Mouse (Mus musculus): Measurements from ENCODE around the gene Tmem198. TPM values are rescaled to one million over a fixed set of nuclear protein-coding genes. Genes with fewer than 3 reads are reported as not detected.

Tmem198 gene
- 35.9 and 43.4 TPM in 2 replicates for polyA plus RNA-seq (2015; fragmentation: Nextera tagmentation; extraction: Ambion mirVana)

DNA sequence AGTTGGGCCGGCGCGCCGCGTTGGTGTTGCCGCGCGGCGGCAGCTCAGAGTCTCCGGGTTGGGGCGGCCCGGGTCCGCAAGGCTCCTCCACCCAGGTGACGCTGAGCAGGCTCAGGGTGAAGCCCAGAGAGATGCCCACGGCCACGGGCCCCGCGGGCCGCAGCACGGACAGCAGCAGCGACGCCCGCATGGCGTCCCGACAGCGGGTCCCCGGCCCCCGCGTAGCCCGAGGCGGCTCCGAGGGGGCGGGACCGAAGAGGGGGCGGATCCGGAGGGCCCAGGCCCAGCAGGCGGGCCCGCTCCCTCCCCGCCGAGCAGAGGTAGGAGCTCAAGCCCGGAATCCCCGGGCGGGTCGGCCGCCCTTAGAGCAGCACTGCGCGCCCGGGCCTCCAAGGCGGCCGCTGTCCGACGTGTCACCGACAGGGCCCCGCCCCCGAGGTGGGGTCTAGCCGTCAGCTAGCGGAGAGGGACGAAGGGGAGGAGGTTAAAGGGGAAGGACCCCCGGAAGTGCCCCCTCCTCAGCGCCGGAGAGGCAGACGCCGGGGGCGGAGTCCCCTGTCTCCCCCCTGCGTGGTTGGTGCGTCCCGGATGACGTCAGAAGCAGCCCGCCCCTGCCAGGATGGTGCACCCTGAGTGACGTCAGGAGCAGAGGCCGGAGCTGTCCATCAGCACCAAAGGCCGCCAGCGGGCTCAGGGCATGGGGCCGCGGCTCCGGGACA, at the start of gene Tmem198, which contains the start of gene Chpf:
TSS of gene Tmem198 (plus strand) at position 617 of the 719 bp plus-strand sequence.
TSS of gene Chpf (minus strand) at position 392 of the 719 bp plus-strand sequence.

DNA sequence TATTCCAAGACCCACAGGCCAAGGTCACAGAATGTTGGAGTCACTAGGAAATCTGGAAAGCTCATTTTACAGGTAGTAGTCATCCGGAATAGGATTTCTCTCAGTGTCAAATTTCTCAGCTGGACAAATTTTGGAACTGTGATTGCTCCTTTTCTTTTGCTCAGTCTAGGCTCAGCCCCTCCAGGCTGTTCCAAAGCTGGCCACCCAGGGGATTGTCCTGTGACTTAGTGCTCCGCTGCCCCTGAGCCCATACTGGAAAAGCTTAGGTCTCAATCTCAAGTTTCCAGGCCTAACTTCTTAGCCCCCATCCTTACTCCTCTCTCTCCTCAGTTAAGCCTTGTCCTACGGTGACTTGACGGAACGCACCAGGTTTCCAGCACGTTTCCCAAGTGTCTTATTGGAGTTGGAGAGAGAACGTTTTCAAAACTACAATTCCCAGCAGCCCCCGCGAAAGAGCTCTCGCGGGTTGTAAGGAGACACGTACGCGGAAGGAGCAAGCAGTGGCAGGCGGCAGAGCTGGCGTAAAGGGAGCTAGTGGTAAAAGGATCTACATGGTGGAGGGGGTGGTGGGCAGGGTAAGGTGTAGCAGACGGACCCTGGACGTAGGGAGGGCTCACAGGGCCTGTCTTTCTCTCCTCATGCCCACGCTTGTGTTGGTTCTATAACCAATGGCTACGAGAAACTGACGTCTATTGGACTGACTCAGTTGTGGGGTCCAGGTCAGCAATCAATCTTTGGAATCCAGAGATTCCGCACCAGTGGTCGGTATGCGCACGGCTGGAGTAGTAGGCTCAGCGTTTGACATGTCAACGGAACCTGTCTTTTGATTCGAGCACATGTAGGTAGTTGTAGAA, 43.6 kb upstream of the Tmem198 start, which contains the start of gene Gmppa:
TSS of gene Gmppa (plus strand) at position 456 of the 854 bp plus-strand sequence.

DNA sequence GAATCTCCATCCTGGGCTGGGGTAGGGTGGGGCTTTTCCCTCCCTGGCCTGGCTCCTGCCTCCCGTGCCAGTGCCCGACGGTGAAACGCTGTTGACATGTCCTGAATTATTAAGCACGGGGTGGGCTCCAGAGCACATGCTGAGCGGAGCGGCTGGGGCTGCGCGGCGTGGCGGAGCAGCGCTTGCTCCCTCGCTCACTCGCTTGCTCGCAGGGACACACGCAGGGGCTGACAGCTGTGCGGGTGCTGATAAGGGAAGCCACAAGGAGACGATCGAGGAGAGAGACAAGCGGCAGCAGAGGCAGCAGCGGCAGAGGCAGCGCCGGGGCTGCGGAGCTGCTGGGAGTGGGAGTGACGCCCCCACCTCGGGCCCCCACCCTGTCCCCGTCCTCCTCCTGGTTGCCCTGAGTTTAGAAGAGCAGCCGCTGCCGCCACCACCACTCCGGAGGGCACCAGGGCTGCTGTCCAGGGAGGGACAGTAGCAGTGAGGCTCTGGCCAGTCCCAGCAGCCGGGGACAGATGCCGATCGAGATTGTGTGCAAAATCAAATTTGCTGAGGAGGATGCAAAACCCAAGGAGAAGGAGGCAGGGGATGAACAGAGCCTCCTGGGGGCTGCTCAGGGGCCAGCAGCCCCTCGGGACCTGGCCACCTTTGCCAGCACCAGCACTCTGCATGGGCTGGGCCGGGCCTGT, 28.9 kb upstream of the Tmem198 start, which contains the start of gene Asic4:
TSS of gene Asic4 (plus strand) at position 123 of the 692 bp plus-strand sequence.

DNA sequence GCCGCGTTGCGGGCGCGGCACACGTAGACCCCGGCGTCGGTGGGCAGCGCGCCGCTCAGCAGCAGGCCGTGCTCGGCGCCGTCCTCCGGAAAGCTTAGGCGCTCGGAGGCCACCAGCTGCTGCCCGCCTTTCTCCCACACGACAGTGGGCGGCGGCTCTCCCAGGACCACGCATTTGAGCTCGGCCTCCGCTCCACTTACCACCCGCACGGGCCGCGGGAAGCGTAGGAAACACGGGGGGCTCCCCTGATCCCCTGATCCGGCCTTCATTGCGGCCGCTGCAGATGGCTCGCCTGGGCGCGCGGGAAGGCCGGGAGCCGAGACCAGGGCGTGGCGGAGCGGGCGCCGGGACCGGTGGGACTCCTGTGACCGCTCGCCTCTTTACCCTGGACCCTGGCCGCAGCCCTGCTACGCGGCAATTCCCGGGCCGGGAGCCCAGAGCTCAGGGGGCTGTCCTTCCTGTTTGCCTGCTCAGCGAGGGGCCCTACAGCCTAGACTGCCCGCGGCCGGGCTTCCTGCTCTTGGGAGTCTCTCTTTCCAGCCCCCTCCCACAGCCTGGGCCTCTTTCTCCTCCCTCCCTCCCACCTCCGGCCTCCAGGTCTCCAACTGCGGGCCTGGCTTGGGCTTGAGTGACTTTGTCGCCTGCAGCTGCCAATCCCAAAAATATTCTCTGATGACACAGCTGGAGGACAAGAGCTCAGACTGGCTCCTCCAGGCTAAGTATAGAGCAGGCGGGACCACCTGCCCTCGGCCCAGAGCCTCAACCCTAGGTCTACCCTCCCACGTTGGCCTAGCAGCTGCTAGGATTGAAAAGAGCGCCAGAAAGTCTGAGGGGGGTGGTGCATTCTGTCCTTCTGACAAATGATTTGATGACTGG, 26.9 kb downstream of the Tmem198 start, which contains the start of gene Obsl1:
TSS of gene Obsl1 (minus strand) at position 497 of the 876 bp plus-strand sequence.

DNA sequence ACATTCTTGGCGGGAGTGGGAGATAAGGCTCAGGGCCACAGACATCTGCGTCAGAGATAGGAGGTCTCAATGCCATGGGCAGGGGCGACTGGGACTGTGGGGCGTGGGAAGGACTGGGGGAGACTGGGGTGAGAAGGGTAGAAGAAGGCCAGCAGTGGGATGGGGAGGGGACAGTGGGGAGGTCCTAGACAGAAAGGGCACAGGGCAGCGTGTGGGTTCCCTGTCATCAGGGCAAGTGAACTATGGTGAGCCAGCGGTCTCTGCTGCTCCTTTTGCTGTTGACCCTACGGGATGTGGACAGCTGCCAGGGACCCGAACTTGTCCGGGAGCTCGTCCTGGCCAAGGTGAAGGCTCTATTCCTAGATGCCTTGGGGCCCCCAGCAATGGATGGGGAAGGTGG, 27.7 kb downstream of the Tmem198 start, which contains the start of gene Inha:
TSS of gene Inha (plus strand) at position 72 of the 400 bp plus-strand sequence.

DNA sequence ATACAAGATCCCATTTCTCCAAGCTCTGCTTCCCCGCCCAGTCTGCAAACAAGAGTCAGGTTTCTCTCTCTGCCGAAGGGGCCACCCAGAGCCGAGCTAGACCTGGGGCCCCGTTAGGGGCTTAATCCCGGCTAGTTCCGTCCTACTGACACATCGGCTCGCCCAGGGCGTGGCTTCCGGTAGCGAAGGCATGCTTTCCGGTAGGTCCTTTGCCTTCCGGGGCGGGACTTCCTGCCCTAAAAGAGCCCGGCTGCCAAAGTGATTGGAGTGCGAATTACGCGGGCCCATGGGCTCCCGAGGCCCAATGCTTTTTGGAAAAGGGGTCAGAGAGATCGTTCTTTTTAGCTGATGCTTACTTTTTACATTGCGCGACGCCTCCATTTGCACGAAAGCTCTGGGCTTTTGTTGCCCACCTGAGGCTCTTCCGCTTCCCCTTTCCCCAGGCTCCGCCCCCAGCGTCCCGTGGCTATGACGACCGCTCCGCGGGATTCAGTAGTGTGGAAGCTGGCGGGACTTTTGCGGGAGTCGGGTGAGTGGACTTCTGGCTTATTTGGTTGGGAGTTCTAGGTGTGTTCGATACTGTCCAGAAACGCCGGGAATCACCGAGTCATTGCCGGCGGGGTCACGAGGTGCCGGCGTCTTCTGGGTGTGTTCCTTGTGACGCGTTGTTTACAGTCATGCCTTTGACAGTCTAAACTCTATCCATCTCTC, 42.1 kb downstream of the Tmem198 start, which contains the start of gene Stk11ip:
TSS of gene Stk11ip (plus strand) at position 209 of the 711 bp plus-strand sequence.

Other genes starting within 250 kb of the Tmem198 start
- 0.34 and 0.51 TPM in 2 replicates for gene A630095N17Rik, start 247.4 kb upstream of the Tmem198 start, polyA plus RNA-seq (2015; fragmentation: Nextera tagmentation; extraction: Ambion mirVana)
- 72.4 and 86.4 TPM in 2 replicates for gene Dnajb2, start 243.1 kb upstream of the Tmem198 start, polyA plus RNA-seq (2015; fragmentation: Nextera tagmentation; extraction: Ambion mirVana)
- 51.2 and 57.2 TPM in 2 replicates for gene Ptprn, start 215.0 kb upstream of the Tmem198 start, polyA plus RNA-seq (2015; fragmentation: Nextera tagmentation; extraction: Ambion mirVana)
- gene Resp18, start 201.1 kb upstream of the Tmem198 start, polyA plus RNA-seq (2015; fragmentation: Nextera tagmentation; extraction: Ambion mirVana): 505 and 560 TPM in 2 replicates
- gene Dnpep, start 161.5 kb upstream of the Tmem198 start, polyA plus RNA-seq (2015; fragmentation: Nextera tagmentation; extraction: Ambion mirVana): 125 and 134 TPM in 2 replicates
- gene Des, start 119.2 kb upstream of the Tmem198 start, polyA plus RNA-seq (2015; fragmentation: Nextera tagmentation; extraction: Ambion mirVana): 2.2 and 2.5 TPM in 2 replicates
- gene Speg, start 104.2 kb upstream of the Tmem198 start, polyA plus RNA-seq (2015; fragmentation: Nextera tagmentation; extraction: Ambion mirVana): 21.1 and 25.5 TPM in 2 replicates
- 60.4 and 69.0 TPM in 2 replicates for gene Gmppa, start 43.6 kb upstream of the Tmem198 start, polyA plus RNA-seq (2015; fragmentation: Nextera tagmentation; extraction: Ambion mirVana)
- gene Asic4, start 29.1 kb upstream of the Tmem198 start, polyA plus RNA-seq (2015; fragmentation: Nextera tagmentation; extraction: Ambion mirVana): 29.7 and 33.4 TPM in 2 replicates
- 69.9 and 71.1 TPM in 2 replicates for gene Chpf, start 225 bp upstream of the Tmem198 start, polyA plus RNA-seq (2015; fragmentation: Nextera tagmentation; extraction: Ambion mirVana)
- 29.1 and 29.9 TPM in 2 replicates for gene Obsl1, start 26.9 kb downstream of the Tmem198 start, polyA plus RNA-seq (2015; fragmentation: Nextera tagmentation; extraction: Ambion mirVana)
- 19.8 and 26.3 TPM in 2 replicates for gene Inha, start 27.5 kb downstream of the Tmem198 start, polyA plus RNA-seq (2015; fragmentation: Nextera tagmentation; extraction: Ambion mirVana)
- 11.9 and 15.3 TPM in 2 replicates for gene Stk11ip, start 42.0 kb downstream of the Tmem198 start, polyA plus RNA-seq (2015; fragmentation: Nextera tagmentation; extraction: Ambion mirVana)
- gene Slc4a3, start 66.7 kb downstream of the Tmem198 start, polyA plus RNA-seq (2015; fragmentation: Nextera tagmentation; extraction: Ambion mirVana): 98.7 and 109 TPM in 2 replicates

All from neural tube, postnatal 0 days (tissue).